Mouse (Mus musculus): Measurements from ENCODE around the gene Cntnap4. TPM values are rescaled to one million over a fixed set of nuclear protein-coding genes. Genes with fewer than 3 reads are reported as not detected.
"Not testable (repeated sequence)": the region's sequence is repeated elsewhere in the genome, so short reads cannot be mapped to it uniquely, and the experiment has no call there.

The Cntnap4 gene
- polyA plus RNA-seq, 1 experiment from 2014 or later, result 0.33 TPM

GRCm38 (mm10) chr8:112747296-112747695 is 177.5 kb downstream of the Cntnap4 start:
- 89% methylated on average over 5 of the region's 5 CpGs for WGBS
- no peak overlapping the region for H3K27ac ChIP-seq (replicated peaks; ENCODE audit: low read depth, low read length)
- no peaks in the 10 kb centered on the region for H3K9me3 ChIP-seq (ENCODE audit: control insufficient read depth, low read length)
- no peak overlapping the region for H3K4me3 ChIP-seq (ENCODE audit: low read depth, low read length)
- H3K4me2 ChIP-seq (ENCODE audit: low read depth, severe bottlenecking), result no peak overlapping the region
- DNase-seq (ENCODE audit: low spot score) (no peak), ATAC-seq (ENCODE audit: insufficient number of reproducible peaks, low FRiP score, low TSS enrichment, low read depth) (no peak)
- H3K27me3 ChIP-seq (ENCODE audit: control insufficient read depth, insufficient read depth, low read length), result no peaks in the 10 kb centered on the region
- no peaks in the 10 kb centered on the region for H3K4me1 ChIP-seq (ENCODE audit: control insufficient read depth, insufficient read depth, low read length)
- H3K36me3 ChIP-seq (ENCODE audit: control insufficient read depth, insufficient read depth, low read length), result no peaks in the 10 kb centered on the region
- no peak overlapping the region for H3K9ac ChIP-seq (ENCODE audit: low read length)

GRCm38 (mm10) chr8:112755171-112755570 is 185.3 kb downstream of the Cntnap4 start:
- Histone ChIP-seq H3K4me2 (ENCODE audit: low read depth, severe bottlenecking) (no peak overlapping the region), H3K9ac (ENCODE audit: low read length) (no peak overlapping the region), H3K27ac (replicated peaks; ENCODE audit: low read depth, low read length) (no peak overlapping the region), H3K4me1 (ENCODE audit: control insufficient read depth, insufficient read depth, low read length) (no peaks in the 10 kb centered on the region), H3K27me3 (ENCODE audit: control insufficient read depth, insufficient read depth, low read length) (no peaks in the 10 kb centered on the region), H3K36me3 (ENCODE audit: control insufficient read depth, insufficient read depth, low read length) (no peaks in the 10 kb centered on the region), H3K9me3 (ENCODE audit: control insufficient read depth, low read length) (no peaks in the 10 kb centered on the region), H3K4me3 (ENCODE audit: low read depth, low read length) (no peak overlapping the region)
- ATAC-seq (ENCODE audit: insufficient number of reproducible peaks, low FRiP score, low TSS enrichment, low read depth) (no peak), DNase-seq (ENCODE audit: low spot score) (no peak)
- 89% methylated on average over 4 of the region's 4 CpGs for WGBS

DNA sequence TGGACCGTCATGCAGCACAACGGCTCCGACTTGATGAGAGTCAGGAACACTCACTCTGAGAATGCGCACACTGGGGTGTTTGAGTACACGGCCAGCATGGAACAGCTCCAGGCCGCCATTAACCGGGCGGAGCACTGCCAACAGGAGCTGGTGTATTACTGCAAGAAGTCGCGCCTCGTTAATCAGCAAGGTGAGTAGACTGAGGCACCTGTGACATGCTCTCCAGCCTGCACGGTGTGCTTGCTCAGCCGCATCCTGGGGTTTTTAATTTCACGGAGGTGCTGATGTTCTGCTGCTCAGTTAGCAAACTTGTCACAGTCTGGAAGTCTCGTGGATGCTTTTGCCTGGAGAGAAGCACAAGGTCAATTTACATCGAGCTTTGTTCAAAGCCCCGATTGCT is 233.2 kb downstream of the Cntnap4 start:
- ATAC-seq (ENCODE audit: insufficient number of reproducible peaks, low FRiP score, low TSS enrichment, low read depth) (no peak), DNase-seq (ENCODE audit: low spot score) (no peak)
- Histone ChIP-seq H3K36me3 (ENCODE audit: control insufficient read depth, insufficient read depth, low read length) (no peaks in the 10 kb centered on the region), H3K27ac (replicated peaks; ENCODE audit: low read depth, low read length) (no peak overlapping the region), H3K4me1 (ENCODE audit: control insufficient read depth, insufficient read depth, low read length) (no peaks in the 10 kb centered on the region), H3K27me3 (ENCODE audit: control insufficient read depth, insufficient read depth, low read length) (no peaks in the 10 kb centered on the region), H3K9me3 (ENCODE audit: control insufficient read depth, low read length) (no peaks in the 10 kb centered on the region), H3K9ac (ENCODE audit: low read length) (no peak overlapping the region), H3K4me2 (ENCODE audit: low read depth, severe bottlenecking) (no peak overlapping the region), H3K4me3 (ENCODE audit: low read depth, low read length) (no peak overlapping the region)
- 93% methylated on average over 17 of the region's 17 CpGs for WGBS

- ATAC-seq (ENCODE audit: insufficient number of reproducible peaks, low FRiP score, low TSS enrichment, low read depth) (no peak), DNase-seq (ENCODE audit: low spot score) (no peak)
- no peaks in the 10 kb centered on the region for H3K36me3 ChIP-seq (ENCODE audit: control insufficient read depth, insufficient read depth, low read length)
- 74% methylated on average over 6 of the region's 6 CpGs for WGBS
- H3K27ac ChIP-seq (replicated peaks; ENCODE audit: low read depth, low read length), result no peak overlapping the region
- H3K27me3 ChIP-seq (ENCODE audit: control insufficient read depth, insufficient read depth, low read length), result no peaks in the 10 kb centered on the region
- no peak overlapping the region for H3K4me2 ChIP-seq (ENCODE audit: low read depth, severe bottlenecking)
- H3K4me1 ChIP-seq (ENCODE audit: control insufficient read depth, insufficient read depth, low read length), result no peaks in the 10 kb centered on the region
- H3K9me3 ChIP-seq (ENCODE audit: control insufficient read depth, low read length), result no peaks in the 10 kb centered on the region
- H3K9ac ChIP-seq (ENCODE audit: low read length), result no peak overlapping the region
- H3K4me3 ChIP-seq (ENCODE audit: low read depth, low read length), result no peak overlapping the region
These were observed 239.5 kb downstream of the Cntnap4 start for GRCm38 (mm10) chr8:112809382-112809781.

DNA sequence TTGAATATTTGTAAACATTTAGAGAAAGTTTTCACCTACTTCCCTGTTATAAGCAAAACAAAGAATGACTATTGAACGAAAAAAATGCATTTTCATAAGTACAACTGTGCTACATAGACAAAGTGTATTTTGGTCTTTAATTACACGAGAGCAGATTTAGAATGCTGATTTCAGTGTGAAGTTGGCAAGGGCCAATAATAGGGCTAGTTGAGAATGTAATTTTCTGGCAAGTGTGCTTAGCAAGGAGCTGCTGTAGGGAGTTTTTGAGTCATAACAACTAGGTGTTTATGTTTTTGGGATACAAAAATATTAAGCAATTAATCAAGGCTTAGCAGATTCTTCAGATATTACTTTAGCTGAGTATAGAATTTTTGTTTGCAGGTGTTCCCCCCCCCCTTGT is 271.2 kb downstream of the Cntnap4 start:
- H3K9ac ChIP-seq (ENCODE audit: low read length), result no peak overlapping the region
- H3K4me1 ChIP-seq (ENCODE audit: control insufficient read depth, insufficient read depth, low read length), result no peaks in the 10 kb centered on the region
- no peak overlapping the region for H3K4me2 ChIP-seq (ENCODE audit: low read depth, severe bottlenecking)
- H3K36me3 ChIP-seq (ENCODE audit: control insufficient read depth, insufficient read depth, low read length), result no peaks in the 10 kb centered on the region
- no peaks in the 10 kb centered on the region for H3K27me3 ChIP-seq (ENCODE audit: control insufficient read depth, insufficient read depth, low read length)
- 80% methylated on average over 2 of the region's 2 CpGs for WGBS
- no peak overlapping the region for H3K4me3 ChIP-seq (ENCODE audit: low read depth, low read length)
- DNase-seq (ENCODE audit: low spot score) (no peak), ATAC-seq (ENCODE audit: insufficient number of reproducible peaks, low FRiP score, low TSS enrichment, low read depth) (no peak)
- no peak overlapping the region for H3K27ac ChIP-seq (replicated peaks; ENCODE audit: low read depth, low read length)
- H3K9me3 ChIP-seq (ENCODE audit: control insufficient read depth, low read length), result no peaks in the 10 kb centered on the region

DNA sequence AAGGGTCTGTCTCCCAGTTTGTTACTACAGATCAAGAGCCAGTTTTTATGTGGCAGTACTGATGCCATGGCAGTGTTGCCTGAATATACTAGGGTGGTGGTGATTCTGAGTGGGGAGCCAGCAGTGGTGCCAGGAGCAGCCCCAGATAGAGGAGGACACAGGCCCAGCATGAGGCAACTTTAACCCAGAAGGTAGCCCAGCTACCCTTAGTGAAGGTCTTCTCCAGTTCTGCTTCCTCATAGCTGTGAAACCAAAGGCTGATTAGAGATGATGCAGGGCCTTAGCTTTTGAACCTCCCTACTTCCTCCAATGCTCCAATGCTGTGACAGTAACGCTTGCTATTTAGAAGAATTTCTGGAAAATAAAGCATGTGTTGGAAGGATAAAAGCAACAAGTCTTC is 279.7 kb downstream of the Cntnap4 start:
- not testable (repeated sequence) for H3K27ac ChIP-seq (replicated peaks; ENCODE audit: low read depth, low read length); H3K9me3 ChIP-seq (ENCODE audit: control insufficient read depth, low read length); H3K4me1 ChIP-seq (ENCODE audit: control insufficient read depth, insufficient read depth, low read length); H3K4me3 ChIP-seq (ENCODE audit: low read depth, low read length); ATAC-seq (ENCODE audit: insufficient number of reproducible peaks, low FRiP score, low TSS enrichment, low read depth); H3K9ac ChIP-seq (ENCODE audit: low read length); DNase-seq (ENCODE audit: low spot score); H3K36me3 ChIP-seq (ENCODE audit: control insufficient read depth, insufficient read depth, low read length); H3K4me2 ChIP-seq (ENCODE audit: low read depth, severe bottlenecking); H3K27me3 ChIP-seq (ENCODE audit: control insufficient read depth, insufficient read depth, low read length)
- 97% methylated on average over 1 of the region's 1 CpGs for WGBS

DNA sequence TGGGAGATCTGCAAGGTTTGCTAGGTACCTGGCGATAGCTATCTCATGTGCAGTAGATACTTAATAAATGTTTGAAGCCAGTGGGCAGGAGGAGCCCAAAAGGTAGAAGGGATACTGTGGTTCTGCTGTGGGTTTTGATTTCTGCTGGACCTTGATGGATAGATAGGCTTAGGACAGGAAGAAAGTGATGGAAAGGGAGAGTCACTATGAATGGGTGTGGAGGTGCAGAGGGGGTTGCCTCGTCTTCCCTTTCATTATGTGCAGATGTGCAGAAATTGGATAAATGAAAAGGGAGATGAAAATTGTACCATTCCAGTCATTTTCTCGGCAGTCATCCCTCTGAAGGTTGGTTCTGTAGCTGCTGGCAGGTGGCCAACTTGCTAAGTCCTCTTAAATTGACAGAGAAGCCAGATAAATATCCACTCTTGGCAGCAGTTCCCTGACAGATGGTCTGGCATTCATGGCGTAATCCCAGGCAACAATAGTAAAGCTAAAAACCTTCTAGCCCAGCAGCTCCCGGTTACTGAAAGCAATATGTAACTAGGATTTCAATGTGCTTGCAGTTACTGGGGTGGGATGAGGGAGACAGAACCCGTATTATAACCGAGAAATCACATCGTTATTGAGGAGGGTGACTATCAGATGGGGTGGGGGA is 336.7 kb downstream of the Cntnap4 start:
- 60% methylated on average over 8 of the region's 8 CpGs for WGBS

DNA sequence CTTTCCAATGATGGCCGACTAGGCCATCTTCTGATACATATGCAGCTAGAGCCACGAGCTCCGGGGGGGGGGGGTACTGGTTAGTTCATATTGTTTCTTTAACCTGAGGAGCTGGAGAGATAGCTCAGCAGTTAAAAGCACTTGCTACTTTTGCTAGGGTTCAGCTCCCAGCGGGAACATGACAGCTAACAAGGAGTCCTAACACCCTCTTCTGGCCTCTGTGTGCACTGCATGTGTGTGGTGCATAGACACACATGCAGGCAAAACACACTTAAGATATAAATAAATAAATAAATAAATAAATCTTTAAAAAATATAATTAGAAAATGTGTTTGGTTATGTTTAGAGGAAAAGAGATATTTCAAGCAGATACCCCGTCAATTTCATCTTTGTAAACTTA is 339.7 kb downstream of the Cntnap4 start:
- 55% methylated on average over 5 of the region's 5 CpGs for WGBS
- no peak overlapping the region for H3K4me3 ChIP-seq (ENCODE audit: low read depth, low read length)
- no peaks in the 10 kb centered on the region for H3K27me3 ChIP-seq (ENCODE audit: control insufficient read depth, insufficient read depth, low read length)
- no peaks in the 10 kb centered on the region for H3K9me3 ChIP-seq (ENCODE audit: control insufficient read depth, low read length)
- H3K4me1 ChIP-seq (ENCODE audit: control insufficient read depth, insufficient read depth, low read length), result no peaks in the 10 kb centered on the region
- no peak overlapping the region for H3K9ac ChIP-seq (ENCODE audit: low read length)
- DNase-seq (ENCODE audit: low spot score) (peak; percentile 49), ATAC-seq (ENCODE audit: insufficient number of reproducible peaks, low FRiP score, low TSS enrichment, low read depth) (no peak)
- no peak overlapping the region for H3K27ac ChIP-seq (replicated peaks; ENCODE audit: low read depth, low read length)
- no peak overlapping the region for H3K4me2 ChIP-seq (ENCODE audit: low read depth, severe bottlenecking)
- H3K36me3 ChIP-seq (ENCODE audit: control insufficient read depth, insufficient read depth, low read length), result no peaks in the 10 kb centered on the region

More for the DNA sequence above, 336.7 kb downstream of the Cntnap4 start:
- Histone ChIP-seq H3K9me3 (ENCODE audit: control insufficient read depth, low read length) (no peaks in the 10 kb centered on the region), H3K4me2 (ENCODE audit: low read depth, severe bottlenecking) (no peak overlapping the region), H3K9ac (ENCODE audit: low read length) (no peak overlapping the region), H3K4me3 (ENCODE audit: low read depth, low read length) (no peak overlapping the region), H3K27ac (replicated peaks; ENCODE audit: low read depth, low read length) (no peak overlapping the region), H3K27me3 (ENCODE audit: control insufficient read depth, insufficient read depth, low read length) (no peaks in the 10 kb centered on the region), H3K36me3 (ENCODE audit: control insufficient read depth, insufficient read depth, low read length) (no peaks in the 10 kb centered on the region), H3K4me1 (ENCODE audit: control insufficient read depth, insufficient read depth, low read length) (no peaks in the 10 kb centered on the region)
- no peak for ATAC-seq (ENCODE audit: insufficient number of reproducible peaks, low FRiP score, low TSS enrichment, low read depth)
- no peak for DNase-seq (ENCODE audit: low spot score)

- no peak overlapping the region for H3K4me3 ChIP-seq (ENCODE audit: low read depth, low read length)
- no peaks in the 10 kb centered on the region for H3K36me3 ChIP-seq (ENCODE audit: control insufficient read depth, insufficient read depth, low read length)
- H3K9me3 ChIP-seq (ENCODE audit: control insufficient read depth, low read length), result no peaks in the 10 kb centered on the region
- ATAC-seq (ENCODE audit: insufficient number of reproducible peaks, low FRiP score, low TSS enrichment, low read depth) (no peak), DNase-seq (ENCODE audit: low spot score) (no peak)
- no peak overlapping the region for H3K9ac ChIP-seq (ENCODE audit: low read length)
- H3K4me2 ChIP-seq (ENCODE audit: low read depth, severe bottlenecking), result no peak overlapping the region
- H3K27me3 ChIP-seq (ENCODE audit: control insufficient read depth, insufficient read depth, low read length), result no peaks in the 10 kb centered on the region
- no peak overlapping the region for H3K27ac ChIP-seq (replicated peaks; ENCODE audit: low read depth, low read length)
- no peaks in the 10 kb centered on the region for H3K4me1 ChIP-seq (ENCODE audit: control insufficient read depth, insufficient read depth, low read length)
These were observed 341.6 kb downstream of the Cntnap4 start for GRCm38 (mm10) chr8:112911422-112911821.
